Mouse (Mus musculus): ENCODE results near the gene Obscn. TPM values are rescaled to one million over a fixed set of nuclear protein-coding genes. Genes with fewer than 3 reads are reported as not detected.

The Obscn gene
- polyA plus RNA-seq, 1 experiment from 2014 or later, result 20.6 TPM

GRCm38 (mm10) chr11:59162443-59163254 is 26.4 kb upstream of the Obscn start:
- DNase-seq (ENCODE audit: low spot score), result no peak
- peak overlapping the region; percentile 99 for H3K27ac ChIP-seq
- WGBS, result 55% methylated on average over 9 of the region's 9 CpGs
- peaks cover 18% of the 10 kb centered on the region for H3K36me3 ChIP-seq
- peaks cover 36% of the 10 kb centered on the region for H3K4me1 ChIP-seq
- no peaks in the 10 kb centered on the region for H3K27me3 ChIP-seq (ENCODE audit: insufficient read depth, poor library complexity, severe bottlenecking)
- no peaks in the 10 kb centered on the region for H3K9me3 ChIP-seq
- H3K4me3 ChIP-seq, result peak overlapping the region; percentile 84

- H3K27ac ChIP-seq, result no peak overlapping the region
- 58% methylated on average over 5 of the region's 5 CpGs for WGBS
- peaks cover 29% of the 10 kb centered on the region for H3K36me3 ChIP-seq
- no peaks in the 10 kb centered on the region for H3K27me3 ChIP-seq (ENCODE audit: insufficient read depth, poor library complexity, severe bottlenecking)
- H3K4me1 ChIP-seq, result peaks cover 36% of the 10 kb centered on the region
- H3K4me3 ChIP-seq, result no peak overlapping the region
- no peak for DNase-seq (ENCODE audit: low spot score)
- no peaks in the 10 kb centered on the region for H3K9me3 ChIP-seq
These were observed 25.2 kb upstream of the Obscn start for GRCm38 (mm10) chr11:59161398-59161797.

- Histone ChIP-seq H3K9me3 (no peaks in the 10 kb centered on the region), H3K27me3 (ENCODE audit: insufficient read depth, poor library complexity, severe bottlenecking) (no peaks in the 10 kb centered on the region), H3K4me1 (peaks cover 26% of the 10 kb centered on the region), H3K4me3 (no peak overlapping the region), H3K36me3 (peaks cover 40% of the 10 kb centered on the region), H3K27ac (no peak overlapping the region)
- DNase-seq (ENCODE audit: low spot score), result no peak
- WGBS, result 90% methylated on average over 4 of the region's 4 CpGs
These were observed 23.4 kb upstream of the Obscn start for GRCm38 (mm10) chr11:59159558-59159957.

- 91% methylated on average over 13 of the region's 13 CpGs for WGBS
- peaks cover 40% of the 10 kb centered on the region for H3K36me3 ChIP-seq
- no peaks in the 10 kb centered on the region for H3K27me3 ChIP-seq (ENCODE audit: insufficient read depth, poor library complexity, severe bottlenecking)
These were observed 22.9 kb upstream of the Obscn start for GRCm38 (mm10) chr11:59159099-59159498.

GRCm38 (mm10) chr11:59155900-59156299 is 19.7 kb upstream of the Obscn start:
- Histone ChIP-seq H3K27me3 (ENCODE audit: insufficient read depth, poor library complexity, severe bottlenecking) (no peaks in the 10 kb centered on the region), H3K36me3 (peaks cover 38% of the 10 kb centered on the region), H3K4me3 (no peak overlapping the region), H3K27ac (no peak overlapping the region), H3K4me1 (peaks cover 9% of the 10 kb centered on the region), H3K9me3 (no peaks in the 10 kb centered on the region)
- no peak for DNase-seq (ENCODE audit: low spot score)
- WGBS, result 86% methylated on average over 5 of the region's 5 CpGs

More at GRCm38 (mm10) chr11:59159099-59159498, 22.9 kb upstream of the Obscn start:
- H3K4me3 ChIP-seq, result no peak overlapping the region
- no peak overlapping the region for H3K27ac ChIP-seq
- H3K4me1 ChIP-seq, result peaks cover 26% of the 10 kb centered on the region
- no peaks in the 10 kb centered on the region for H3K9me3 ChIP-seq
- no peak for DNase-seq (ENCODE audit: low spot score)

- 67% methylated on average over 7 of the region's 7 CpGs for WGBS
- H3K9me3 ChIP-seq, result no peaks in the 10 kb centered on the region
- H3K4me3 ChIP-seq, result no peak overlapping the region
- 0 out of 2 replicates have a peak overlapping the region, but pooled peaks have one; percentile 62 for H3K27ac ChIP-seq
- H3K4me1 ChIP-seq, result peaks cover 9% of the 10 kb centered on the region
- peaks cover 36% of the 10 kb centered on the region for H3K36me3 ChIP-seq
- H3K27me3 ChIP-seq (ENCODE audit: insufficient read depth, poor library complexity, severe bottlenecking), result no peaks in the 10 kb centered on the region
- no peak for DNase-seq (ENCODE audit: low spot score)
These were observed 18.0 kb upstream of the Obscn start for GRCm38 (mm10) chr11:59154220-59154619.

- DNase-seq (ENCODE audit: low spot score), result no peak
- no peaks in the 10 kb centered on the region for H3K27me3 ChIP-seq (ENCODE audit: insufficient read depth, poor library complexity, severe bottlenecking)
- H3K36me3 ChIP-seq, result peaks cover 14% of the 10 kb centered on the region
- no peaks in the 10 kb centered on the region for H3K9me3 ChIP-seq
- WGBS, result 28% methylated on average over 3 of the region's 3 CpGs
- peaks cover 9% of the 10 kb centered on the region; the same call in 1 of the 2 replicates for H3K4me1 ChIP-seq
- no peak overlapping the region for H3K27ac ChIP-seq
- no peak overlapping the region for H3K4me3 ChIP-seq
These were observed 15.5 kb upstream of the Obscn start for GRCm38 (mm10) chr11:59151729-59152128.

- DNase-seq (ENCODE audit: low spot score), result no peak
- H3K4me1 ChIP-seq, result peaks cover 6% of the 10 kb centered on the region; the same call in 1 of the 2 replicates
- no peaks in the 10 kb centered on the region for H3K9me3 ChIP-seq
These were observed 13.1 kb upstream of the Obscn start for GRCm38 (mm10) chr11:59149302-59149701.

GRCm38 (mm10) chr11:59142962-59143361 is 6.8 kb upstream of the Obscn start:
- no peak overlapping the region for H3K4me3 ChIP-seq
- DNase-seq (ENCODE audit: low spot score), result no peak
- 78% methylated on average over 5 of the region's 5 CpGs for WGBS

More at GRCm38 (mm10) chr11:59149302-59149701, 13.1 kb upstream of the Obscn start:
- 65% methylated on average over 3 of the region's 3 CpGs for WGBS
- no peak overlapping the region for H3K27ac ChIP-seq
- H3K36me3 ChIP-seq, result no peaks in the 10 kb centered on the region
- no peaks in the 10 kb centered on the region for H3K27me3 ChIP-seq (ENCODE audit: insufficient read depth, poor library complexity, severe bottlenecking)
- no peak overlapping the region for H3K4me3 ChIP-seq

GRCm38 (mm10) chr11:59141772-59142370 is 5.7 kb upstream of the Obscn start:
- peak; percentile 84 for DNase-seq (ENCODE audit: low spot score)
- H3K9me3 ChIP-seq, result no peaks in the 10 kb centered on the region
- peak overlapping the region; percentile 59; the same call in 1 of the 2 replicates for H3K27ac ChIP-seq
- H3K4me1 ChIP-seq, result peaks cover 45% of the 10 kb centered on the region
- no peaks in the 10 kb centered on the region for H3K36me3 ChIP-seq
- 5% methylated on average over 14 of the region's 14 CpGs for WGBS
- H3K27me3 ChIP-seq (ENCODE audit: insufficient read depth, poor library complexity, severe bottlenecking), result peaks cover 15% of the 10 kb centered on the region
- peak overlapping the region; percentile 41 for H3K4me3 ChIP-seq

More at GRCm38 (mm10) chr11:59142962-59143361, 6.8 kb upstream of the Obscn start:
- H3K27ac ChIP-seq, result no peak overlapping the region
- H3K27me3 ChIP-seq (ENCODE audit: insufficient read depth, poor library complexity, severe bottlenecking), result peaks cover 4% of the 10 kb centered on the region; the same call in 1 of the 2 replicates
- no peaks in the 10 kb centered on the region for H3K36me3 ChIP-seq
- no peaks in the 10 kb centered on the region for H3K9me3 ChIP-seq
- peaks cover 34% of the 10 kb centered on the region for H3K4me1 ChIP-seq

- H3K4me1 ChIP-seq, result peaks cover 72% of the 10 kb centered on the region
- H3K36me3 ChIP-seq, result peaks cover 28% of the 10 kb centered on the region
- peaks cover 45% of the 10 kb centered on the region for H3K27me3 ChIP-seq (ENCODE audit: insufficient read depth, poor library complexity, severe bottlenecking)
- WGBS, result 40% methylated on average over 19 of the region's 19 CpGs
- DNase-seq (ENCODE audit: low spot score), result peak; percentile 84
- peak overlapping the region; percentile 93 for H3K27ac ChIP-seq
- no peaks in the 10 kb centered on the region for H3K9me3 ChIP-seq
- peak overlapping the region; percentile 57 for H3K4me3 ChIP-seq
These were observed 2.6 kb upstream of the Obscn start for GRCm38 (mm10) chr11:59138537-59139486.

- DNase-seq (ENCODE audit: low spot score), result no peak
- 43% methylated on average over 12 of the region's 12 CpGs for WGBS
- Histone ChIP-seq H3K4me3 (peak overlapping the region; percentile 57), H3K9me3 (no peaks in the 10 kb centered on the region), H3K4me1 (peaks cover 75% of the 10 kb centered on the region), H3K36me3 (peaks cover 45% of the 10 kb centered on the region), H3K27ac (peak overlapping the region; percentile 93), H3K27me3 (ENCODE audit: insufficient read depth, poor library complexity, severe bottlenecking) (peaks cover 62% of the 10 kb centered on the region)
These were observed 948 bp upstream of the Obscn start for GRCm38 (mm10) chr11:59136994-59137706.
